Mouse (Mus musculus): Measurements from ENCODE around the gene Eddm3b.

DNA sequence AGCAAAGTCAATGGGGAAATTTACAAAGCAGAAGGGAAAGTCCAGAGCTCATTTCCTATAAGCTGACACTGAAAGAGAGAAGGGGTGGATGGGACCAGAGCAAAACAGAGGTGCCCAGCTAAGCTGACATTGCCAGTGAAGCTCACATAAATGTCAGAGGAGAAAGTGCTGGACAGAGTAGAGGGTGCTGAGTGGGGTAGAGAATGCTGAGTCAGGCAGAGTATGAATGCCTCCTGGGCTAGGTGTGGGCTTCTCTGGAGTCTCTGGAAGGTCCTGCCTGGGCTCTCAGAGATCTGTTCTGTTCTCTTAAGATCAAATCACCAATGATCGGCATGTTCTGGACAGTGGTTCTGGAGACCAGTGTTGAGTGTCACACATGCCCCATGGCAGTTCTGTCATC is 51.2 kb downstream of the Eddm3b start:
- TF ChIP-seq CTCF (IDR thresholded peaks at IDR 0.05; ENCODE audit: low read depth) (no peak), EP300 (IDR thresholded peaks at IDR 0.05; ENCODE audit: low read depth) (no peak)

Data from liver, postnatal 0 days (tissue).